21 mouse cellular contexts compared by ENCODE assay signal in genomic region chr4:123295026-123295425, GRCm38 (mm10). TPM values are rescaled to one million over a fixed set of nuclear protein-coding genes. Genes with fewer than 3 reads are reported as not detected.
"Had no signal": no experiment of that assay in that cellular context is flagged by ENCODE, and none has a peak within 500 bp of the region (broad histone marks: within the 10 kb centered on the region; RNA-seq: fewer than 3 reads in every experiment).

No protein-coding gene starts in this region.

RNA-seq across cellular contexts. Expression of gene Oxct2a, which starts 28.4 kb away (rescaled TPM):
- total RNA-seq: common myeloid progenitor, adult 5-6 weeks; gastrocnemius, postnatal 4 days; granulocyte monocyte progenitor cell, adult 5-6 weeks; heart, adult 18-20 months; heart, adult 2 months; heart, adult 8-10 months had no signal
- polyA plus RNA-seq: cerebellum, adult 2 months; embryonic facial prominence, embryonic 10.5 days; embryonic facial prominence, embryonic 11.5 days; embryonic facial prominence, embryonic 12.5 days; embryonic facial prominence, embryonic 13.5 days; embryonic facial prominence, embryonic 14.5 days; erythroblast, embryonic 14.5 days; forebrain, embryonic 10.5 days; forebrain, embryonic 11.5 days; forebrain, embryonic 12.5 days; forebrain, embryonic 13.5 days; forebrain, embryonic 14.5 days; forebrain, embryonic 15.5 days; forebrain, embryonic 16.5 days; frontal cortex, adult 2 months had no signal

RNA-seq across cellular contexts. Expression of gene Bmp8a, which starts 48.0 kb away (rescaled TPM):
- total RNA-seq: common myeloid progenitor, adult 5-6 weeks; gastrocnemius, postnatal 4 days; granulocyte monocyte progenitor cell, adult 5-6 weeks; heart, adult 18-20 months; heart, adult 2 months; heart, adult 8-10 months had no signal
- polyA plus RNA-seq: embryonic facial prominence, embryonic 10.5 days; erythroblast, embryonic 14.5 days; forebrain, embryonic 12.5 days; forebrain, embryonic 13.5 days; forebrain, embryonic 14.5 days; heart, adult 2 months had no signal
